Mouse (Mus musculus) limb, embryonic 15.5 days (tissue): ENCODE data around the gene Gm20388. TPM values are rescaled to one million over a fixed set of nuclear protein-coding genes. Genes with fewer than 3 reads are reported as not detected.

Experiments used
- ATAC-seq: fragments of 200-750 bp; cut with Nextera tagmentation; 2 replicates; pipeline ENCODE4 v1.8.0; 2017; ENCODE audit warnings: low read depth, moderate TSS enrichment; ENCODE audit not compliant: insufficient number of reproducible peaks, low FRiP score, low TSS enrichment
- H3K27ac ChIP-seq: fragments of 300-500 bp; sonication (generic); 2 replicates; pipeline ENCODE4 v1.5.1; 2015; ENCODE audit warnings: moderate library complexity, mild to moderate bottlenecking, inconsistent platforms
- H3K27me3 ChIP-seq: fragments of 300-500 bp; sonication (generic); 2 replicates; pipeline ENCODE4 v1.6.1; 2015; ENCODE audit warnings: inconsistent platforms
- H3K36me3 ChIP-seq: fragments of 300-500 bp; sonication (generic); 2 replicates; pipeline ENCODE4 v1.6.1; 2015; ENCODE audit warnings: inconsistent platforms
- H3K4me1 ChIP-seq: fragments of 300-500 bp; sonication (generic); 2 replicates; pipeline ENCODE4 v1.6.1; 2015; ENCODE audit warnings: inconsistent platforms
- H3K4me2 ChIP-seq: fragments of 300-500 bp; sonication (generic); 2 replicates; pipeline ENCODE4 v1.6.1; 2015; ENCODE audit warnings: mild to moderate bottlenecking, inconsistent platforms
- H3K4me3 ChIP-seq: fragments of 300-500 bp; sonication (generic); 2 replicates; pipeline ENCODE4 v1.5.1; 2015; ENCODE audit warnings: mild to moderate bottlenecking, inconsistent platforms
- H3K9ac ChIP-seq: fragments of 300-500 bp; sonication (generic); 2 replicates; pipeline ENCODE4 v1.6.1; 2015; ENCODE audit warnings: inconsistent platforms
- H3K9me3 ChIP-seq: fragments of 300-500 bp; sonication (generic); 2 replicates; pipeline ENCODE4 v1.6.1; 2016; ENCODE audit warnings: inconsistent platforms
- WGBS: fragments of 180-500 bp; shearing (Covaris S2); methylation state at CpG from one replicate; pipeline ENCODE4 v1.1.7; 2015; 5-methylcytosine and 5-hydroxymethylcytosine counted together
- polyA plus RNA-seq: library from polyadenylated mRNA; unstranded; fragments of >200 nt; fragmentation: Nextera tagmentation; extraction: Ambion mirVana; gene quantifications from 2 replicates; pipeline ENCODE4 v1.2.1, GENCODE M21; 2015

The Gm20388 gene
- polyA plus RNA-seq, 1 experiment from 2014 or later, result 4.9 TPM

- no peak for ATAC-seq
- Histone ChIP-seq H3K27me3 (no peaks in the 10 kb centered on the region), H3K9me3 (no peaks in the 10 kb centered on the region), H3K4me2 (no peak overlapping the region), H3K36me3 (peaks cover 4% of the 10 kb centered on the region; the same call in 1 of the 2 replicates), H3K27ac (no peak overlapping the region), H3K4me3 (no peak overlapping the region), H3K9ac (no peak overlapping the region), H3K4me1 (peaks cover 51% of the 10 kb centered on the region)
- WGBS, result 86% methylated on average over 7 of the region's 7 CpGs
These were observed 3010.2 kb downstream of the Gm20388 start for GRCm38 (mm10) chr8:122920890-122921289.

- peaks cover 42% of the 10 kb centered on the region for H3K4me1 ChIP-seq
- H3K4me2 ChIP-seq, result no peak overlapping the region
- no peak overlapping the region for H3K9ac ChIP-seq
- ATAC-seq, result no peak
- no peaks in the 10 kb centered on the region for H3K36me3 ChIP-seq
- no peaks in the 10 kb centered on the region for H3K27me3 ChIP-seq
- no peak overlapping the region for H3K4me3 ChIP-seq
- no peak overlapping the region for H3K27ac ChIP-seq
- H3K9me3 ChIP-seq, result no peaks in the 10 kb centered on the region
- WGBS, result 56% methylated on average over 3 of the region's 3 CpGs
These were observed 3012.3 kb downstream of the Gm20388 start for GRCm38 (mm10) chr8:122922945-122923344.

- Histone ChIP-seq H3K4me1 (peaks cover 36% of the 10 kb centered on the region), H3K36me3 (no peaks in the 10 kb centered on the region), H3K27me3 (no peaks in the 10 kb centered on the region), H3K9me3 (no peaks in the 10 kb centered on the region), H3K9ac (no peak overlapping the region), H3K4me3 (no peak overlapping the region), H3K4me2 (no peak overlapping the region), H3K27ac (no peak overlapping the region)
- no peak for ATAC-seq
- 51% methylated on average over 7 of the region's 7 CpGs for WGBS
These were observed 3012.9 kb downstream of the Gm20388 start for GRCm38 (mm10) chr8:122923431-122924090.

GRCm38 (mm10) chr8:122924091-122924490, 3013.4 kb downstream of the Gm20388 start:
- Histone ChIP-seq H3K36me3 (no peaks in the 10 kb centered on the region), H3K27ac (no peak overlapping the region), H3K27me3 (no peaks in the 10 kb centered on the region), H3K4me3 (no peak overlapping the region), H3K9ac (no peak overlapping the region), H3K4me2 (no peak overlapping the region), H3K9me3 (no peaks in the 10 kb centered on the region), H3K4me1 (peaks cover 30% of the 10 kb centered on the region)
- ATAC-seq, result no peak
- WGBS, result 75% methylated on average over 6 of the region's 6 CpGs

- Histone ChIP-seq H3K27me3 (no peaks in the 10 kb centered on the region), H3K9me3 (no peaks in the 10 kb centered on the region), H3K36me3 (no peaks in the 10 kb centered on the region), H3K4me1 (peaks cover 23% of the 10 kb centered on the region), H3K4me2 (no peak overlapping the region), H3K4me3 (no peak overlapping the region), H3K9ac (no peak overlapping the region), H3K27ac (no peak overlapping the region)
- ATAC-seq, result no peak
- WGBS, result 81% methylated on average over 8 of the region's 8 CpGs
These were observed 3015.5 kb downstream of the Gm20388 start for GRCm38 (mm10) chr8:122925939-122926722.

- WGBS, result 85% methylated on average over 7 of the region's 7 CpGs
- ATAC-seq, result no peak
- H3K27me3 ChIP-seq, result no peaks in the 10 kb centered on the region
- H3K9ac ChIP-seq, result no peak overlapping the region
- no peak overlapping the region for H3K4me3 ChIP-seq
- no peaks in the 10 kb centered on the region for H3K36me3 ChIP-seq
- no peak overlapping the region for H3K27ac ChIP-seq
- no peaks in the 10 kb centered on the region for H3K9me3 ChIP-seq
- no peak overlapping the region for H3K4me2 ChIP-seq
- peaks cover 26% of the 10 kb centered on the region for H3K4me1 ChIP-seq
These were observed 3016.1 kb downstream of the Gm20388 start for GRCm38 (mm10) chr8:122926782-122927181.

- WGBS, result 74% methylated on average over 3 of the region's 3 CpGs
These were observed 3017.2 kb downstream of the Gm20388 start for GRCm38 (mm10) chr8:122927841-122928240.

GRCm38 (mm10) chr8:122928631-122929224, 3018.1 kb downstream of the Gm20388 start:
- H3K4me2 ChIP-seq, result no peak overlapping the region
- H3K36me3 ChIP-seq, result no peaks in the 10 kb centered on the region
- H3K9ac ChIP-seq, result no peak overlapping the region
- no peak for ATAC-seq
- H3K4me1 ChIP-seq, result peaks cover 30% of the 10 kb centered on the region
- 80% methylated on average over 7 of the region's 7 CpGs for WGBS
- no peak overlapping the region for H3K27ac ChIP-seq
- no peaks in the 10 kb centered on the region for H3K9me3 ChIP-seq
- H3K27me3 ChIP-seq, result no peaks in the 10 kb centered on the region
- no peak overlapping the region for H3K4me3 ChIP-seq

More at GRCm38 (mm10) chr8:122927841-122928240, 3017.2 kb downstream of the Gm20388 start:
- Histone ChIP-seq H3K4me1 (peaks cover 35% of the 10 kb centered on the region), H3K4me2 (no peak overlapping the region), H3K36me3 (no peaks in the 10 kb centered on the region), H3K4me3 (no peak overlapping the region), H3K9ac (no peak overlapping the region), H3K9me3 (no peaks in the 10 kb centered on the region), H3K27ac (no peak overlapping the region), H3K27me3 (no peaks in the 10 kb centered on the region)
- no peak for ATAC-seq

- Histone ChIP-seq H3K4me2 (no peak overlapping the region), H3K9ac (no peak overlapping the region), H3K27ac (no peak overlapping the region), H3K4me1 (peaks cover 19% of the 10 kb centered on the region; the same call in 1 of the 2 replicates), H3K4me3 (no peak overlapping the region), H3K27me3 (no peaks in the 10 kb centered on the region), H3K9me3 (no peaks in the 10 kb centered on the region), H3K36me3 (no peaks in the 10 kb centered on the region)
- WGBS, result 62% methylated on average over 3 of the region's 3 CpGs
- no peak for ATAC-seq
These were observed 3021.4 kb downstream of the Gm20388 start for GRCm38 (mm10) chr8:122931834-122932560.

GRCm38 (mm10) chr8:122932561-122932959, 3021.9 kb downstream of the Gm20388 start:
- no peaks in the 10 kb centered on the region for H3K36me3 ChIP-seq
- no peaks in the 10 kb centered on the region for H3K9me3 ChIP-seq
- no peak for ATAC-seq
- no peak overlapping the region for H3K4me3 ChIP-seq
- H3K9ac ChIP-seq, result no peak overlapping the region
- whole genome bisulfite sequencing, result 83% methylated on average over 2 of the region's 2 CpGs
- peaks cover 21% of the 10 kb centered on the region; the same call in 1 of the 2 replicates for H3K4me1 ChIP-seq
- H3K4me2 ChIP-seq, result no peak overlapping the region
- no peak overlapping the region for H3K27ac ChIP-seq
- no peaks in the 10 kb centered on the region for H3K27me3 ChIP-seq

GRCm38 (mm10) chr8:122933973-122934372, 3023.3 kb downstream of the Gm20388 start:
- no peak overlapping the region for H3K4me3 ChIP-seq
- H3K9ac ChIP-seq, result no peak overlapping the region
- H3K4me1 ChIP-seq, result peaks cover 21% of the 10 kb centered on the region; the same call in 1 of the 2 replicates
- H3K36me3 ChIP-seq, result no peaks in the 10 kb centered on the region
- H3K9me3 ChIP-seq, result no peaks in the 10 kb centered on the region
- H3K27ac ChIP-seq, result no peak overlapping the region
- ATAC-seq, result no peak
- no peaks in the 10 kb centered on the region for H3K27me3 ChIP-seq
- no peak overlapping the region for H3K4me2 ChIP-seq
